Mouse (Mus musculus): ENCODE measurements at regions not wholly inside any gene's neighbourhood (a gene's known extent, or its start where the extent isn't known, plus 50 kb on each side); places are given as distances from the start of the nearest gene placed in this dataset.

- TF ChIP-seq CTCF (IDR thresholded peaks at IDR 0.05; ENCODE audit: control insufficient read depth, insufficient read depth, low read length) (no peak), POLR2A (IDR thresholded peaks at IDR 0.05; ENCODE audit: borderline replicate concordance, control insufficient read depth, low read depth, low read length) (no peak)
Measured at GRCm38 (mm10) chr2:103893805-103894204, 64.0 kb upstream of the Lmo2 start.
